Mouse (Mus musculus): ENCODE results near the gene Il4ra.

DNA sequence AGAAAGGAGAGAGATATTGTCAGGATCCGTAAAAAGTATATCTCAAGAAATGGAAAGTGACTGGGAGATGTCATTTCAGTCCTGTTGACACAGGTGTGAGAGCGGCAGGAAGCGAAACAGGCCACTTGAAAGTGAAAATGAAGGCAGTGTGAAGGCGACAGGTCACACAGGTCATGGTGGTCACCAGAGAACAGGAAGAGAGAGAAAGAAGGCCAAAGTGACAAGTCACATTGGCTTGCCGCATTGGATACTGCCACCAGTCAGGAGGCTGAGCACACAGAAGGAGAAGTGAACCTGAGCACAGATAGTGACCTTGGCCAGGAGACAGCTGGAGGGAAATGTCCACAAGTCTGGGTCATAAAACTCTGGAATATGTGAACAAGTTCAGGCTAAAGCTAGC, 40.5 kb upstream of the Il4ra start:
- no peak for TF ChIP-seq GATA1 (IDR thresholded peaks at IDR 0.05; ENCODE audit: borderline replicate concordance, low read length)
- no peak for TF ChIP-seq FLI1 (IDR thresholded peaks at IDR 0.05; ENCODE audit: low read length)
